In genomic region chr16:84621300-84622031, GRCm38 (mm10) we compare ENCODE assay signal across 8 mouse cellular contexts.
A peak's percentile ranks its signal among the peaks of the same experiment; 100 is the strongest.
DNase-seq lines count a peak whose midpoint lies in the region; ATAC-seq and TF ChIP-seq lines count a peak whose summit lies in the region.

No protein-coding gene starts in this region.

- peak; percentile 1 for DNase-seq in cerebellum, adult 9-10 months
- no peak for DNase-seq in cerebellum, adult 2 months
- peak; percentile 95 for DNase-seq in 3T3-L1 (ENCODE audit: low read depth, low spot score)
- DNase-seq in c-Kit-positive CD71-negative TER-119-negative erythroid progenitor cells, embryonic 14.5 days (ENCODE audit: low read depth), result peak; percentile 19
- peak; percentile 28 for DNase-seq in heart, postnatal 0 days (ENCODE audit: low spot score)
- peak; percentile 10 for DNase-seq in left cerebral cortex, adult 11 months (ENCODE audit: low spot score)

- H3K4me2 ChIP-seq in heart, postnatal 0 days (ENCODE audit: low read depth, low read length), result peak overlapping the region; percentile 52
- 0 out of 2 replicates have a peak overlapping the region, but pooled peaks have one; percentile 9 for H3K4me2 ChIP-seq in midbrain, embryonic 16.5 days (ENCODE audit: low read length)
- H3K4me2 ChIP-seq in hindbrain, embryonic 13.5 days, result no peak overlapping the region

- TF ChIP-seq EP300 in heart, postnatal 0 days (IDR thresholded peaks at IDR 0.05; ENCODE audit: low read depth), result no peak

- H3K36me3 ChIP-seq in heart, postnatal 0 days (replicated peaks; ENCODE audit: control insufficient read depth, insufficient read depth, low read length), result no peaks in the 10 kb centered on the region
- H3K36me3 ChIP-seq in midbrain, embryonic 16.5 days (ENCODE audit: control insufficient read depth, insufficient read depth, low read length), result no peaks in the 10 kb centered on the region
- H3K36me3 ChIP-seq in hindbrain, embryonic 13.5 days, result no peaks in the 10 kb centered on the region

- no peak for TF ChIP-seq CTCF in cerebellum, adult 2 months (IDR thresholded peaks at IDR 0.05; ENCODE audit: borderline replicate concordance, insufficient read depth, low read depth, low read length)
- no peak for TF ChIP-seq CTCF in heart, postnatal 0 days (IDR thresholded peaks at IDR 0.05; ENCODE audit: low read depth)

- no peak overlapping the region for H3K9ac ChIP-seq in heart, postnatal 0 days (replicated peaks; ENCODE audit: low read depth, low read length)
- no peak overlapping the region for H3K9ac ChIP-seq in midbrain, embryonic 16.5 days (ENCODE audit: low read depth, low read length)
- H3K9ac ChIP-seq in hindbrain, embryonic 13.5 days, result no peak overlapping the region

- no peaks in the 10 kb centered on the region for H3K27me3 ChIP-seq in cerebellum, adult 2 months (ENCODE audit: control insufficient read depth, insufficient read depth, low read length)
- H3K27me3 ChIP-seq in heart, postnatal 0 days (ENCODE audit: control insufficient read depth, insufficient read depth, low read length), result no peaks in the 10 kb centered on the region
- no peaks in the 10 kb centered on the region for H3K27me3 ChIP-seq in midbrain, embryonic 16.5 days (ENCODE audit: control insufficient read depth, insufficient read depth, low read depth, low read length)
- no peaks in the 10 kb centered on the region for H3K27me3 ChIP-seq in hindbrain, embryonic 13.5 days

- H3K9me3 ChIP-seq in heart, postnatal 0 days (replicated peaks; ENCODE audit: control insufficient read depth, low read length), result no peaks in the 10 kb centered on the region
- H3K9me3 ChIP-seq in midbrain, embryonic 16.5 days (replicated peaks; ENCODE audit: control insufficient read depth, low read length, poor library complexity, severe bottlenecking), result no peaks in the 10 kb centered on the region
- no peaks in the 10 kb centered on the region for H3K9me3 ChIP-seq in hindbrain, embryonic 13.5 days

- WGBS in cerebellum, adult 2 months, result 38% methylated on average over 8 of the region's 8 CpGs
- WGBS in heart, postnatal 0 days, result 53% methylated on average over 8 of the region's 8 CpGs
- WGBS in midbrain, embryonic 16.5 days, result 64% methylated on average over 8 of the region's 8 CpGs
- 77% methylated on average over 8 of the region's 8 CpGs for WGBS in hindbrain, embryonic 13.5 days

- TF ChIP-seq POLR2A in cerebellum, adult 2 months (IDR thresholded peaks at IDR 0.05; ENCODE audit: borderline replicate concordance, insufficient read depth, low read length), result no peak

- H3K27ac ChIP-seq in cerebellum, adult 2 months (ENCODE audit: insufficient read depth, low read length), result no peak overlapping the region
- no peak overlapping the region for H3K27ac ChIP-seq in heart, postnatal 0 days (ENCODE audit: low read depth)
- no peak overlapping the region for H3K27ac ChIP-seq in midbrain, embryonic 16.5 days (ENCODE audit: low read length)
- H3K27ac ChIP-seq in hindbrain, embryonic 13.5 days, result no peak overlapping the region

- no peak overlapping the region for H3K4me3 ChIP-seq in cerebellum, adult 2 months (replicated peaks; ENCODE audit: insufficient read depth, low read depth, low read length)
- peak overlapping the region; percentile 43 for H3K4me3 ChIP-seq in heart, postnatal 0 days (ENCODE audit: low read depth, low read length)
- H3K4me3 ChIP-seq in midbrain, embryonic 16.5 days (ENCODE audit: low read depth, low read length), result no peak overlapping the region
- H3K4me3 ChIP-seq in hindbrain, embryonic 13.5 days, result no peak overlapping the region

- H3K4me1 ChIP-seq in cerebellum, adult 2 months (ENCODE audit: control insufficient read depth, insufficient read depth, low read length), result no peaks in the 10 kb centered on the region
- H3K4me1 ChIP-seq in heart, postnatal 0 days (ENCODE audit: control insufficient read depth, insufficient read depth), result no peaks in the 10 kb centered on the region
- no peaks in the 10 kb centered on the region for H3K4me1 ChIP-seq in midbrain, embryonic 16.5 days (ENCODE audit: control insufficient read depth, insufficient read depth, low read length)
- H3K4me1 ChIP-seq in hindbrain, embryonic 13.5 days (replicated peaks), result no peaks in the 10 kb centered on the region

- ATAC-seq in heart, postnatal 0 days (ENCODE audit: insufficient read depth, low read depth), result no peak
- ATAC-seq in midbrain, embryonic 16.5 days, result peak; percentile 76
- no peak for ATAC-seq in hindbrain, embryonic 13.5 days (ENCODE audit: low FRiP score)

Comparison
In these comparisons a context has a peak if more than half of its experiments do, and no peak if none do; other contexts are left out.
1. DNase-seq: peak in cerebellum, adult 9-10 months (single experiment), 3T3-L1 (single experiment), c-Kit-positive CD71-negative TER-119-negative erythroid progenitor cells, embryonic 14.5 days (single experiment), heart, postnatal 0 days (single experiment) and left cerebral cortex, adult 11 months (single experiment); none in cerebellum, adult 2 months (0 of 2).